Mouse (Mus musculus) CH12.LX (cell line): ENCODE data around the gene Selenok. TPM values are rescaled to one million over a fixed set of nuclear protein-coding genes. Genes with fewer than 3 reads are reported as not detected.

Experiments
- DNase-seq: peaks from one replicate; pipeline ENCODE4 v3.0.0-alpha.2; 2013; ENCODE audit errors: extremely low read depth
- H3K27ac ChIP-seq: 2 replicates; pipeline ENCODE4 v1.5.1; 2012; ENCODE audit warnings: low read depth, mild to moderate bottlenecking, control low read depth, moderate library complexity; ENCODE audit not compliant: insufficient read depth
- H3K27me3 ChIP-seq: replicated peaks from 2 replicates; pipeline ENCODE3; 2012; ENCODE audit warnings: inconsistent platforms
- H3K36me3 ChIP-seq, 2 experiments: replicated peaks in 1 of 2; 2 replicates each; pipeline versions ENCODE3 to v1.6.1; 2012; ENCODE audit warnings: inconsistent platforms in 1 of 2, low read length in 1 of 2, mild to moderate bottlenecking in 1 of 2, mixed read lengths in 1 of 2, moderate library complexity in 1 of 2; ENCODE audit not compliant: control insufficient read depth in 1 of 2, insufficient read depth in 1 of 2
- H3K4me1 ChIP-seq, 2 experiments: 2 replicates each; pipeline ENCODE4 v1.6.1; 2012; ENCODE audit warnings: inconsistent platforms in 1 of 2, moderate library complexity in 1 of 2; ENCODE audit not compliant: insufficient read depth in 2 of 2, control insufficient read depth in 1 of 2
- H3K4me2 ChIP-seq: 2 replicates; pipeline ENCODE4 v1.6.1; 2012; ENCODE audit warnings: low read depth, mild to moderate bottlenecking, control low read depth; ENCODE audit not compliant: poor library complexity, insufficient read depth, severe bottlenecking
- H3K4me3 ChIP-seq, 3 experiments: fragments of 150-350 bp in 1 of 3; sonication (generic) in 1 of 3; replicated peaks in 1 of 3; 2 replicates each; pipeline versions ENCODE3 to v1.5.1; 2011 to 2012; ENCODE audit warnings: low read depth in 2 of 3, low read length in 2 of 3, mild to moderate bottlenecking in 2 of 3, moderate library complexity in 2 of 3, control low read depth in 1 of 3, improper control_type of control experiment in 1 of 3, inconsistent platforms in 1 of 3, mixed read lengths in 1 of 3; ENCODE audit not compliant: poor library complexity in 1 of 3
- H3K79me2 ChIP-seq: replicated peaks from 2 replicates; pipeline ENCODE4 v1.6.1; 2012; ENCODE audit warnings: mild to moderate bottlenecking, moderate library complexity; ENCODE audit not compliant: control insufficient read depth, poor library complexity, insufficient read depth, severe bottlenecking; ENCODE audit errors: extremely low read depth
- H3K9ac ChIP-seq: 2 replicates; pipeline ENCODE4 v1.6.1; 2012; ENCODE audit warnings: low read depth, mild to moderate bottlenecking, control low read depth, moderate library complexity; ENCODE audit not compliant: insufficient read depth
- H3K9me3 ChIP-seq: replicated peaks from 2 replicates; pipeline ENCODE3; 2012; ENCODE audit warnings: low read length, inconsistent platforms, mixed read lengths
- BHLHE40 ChIP-seq: IDR thresholded peaks from 2 replicates; pipeline ENCODE4 v1.6.1; 2011; ENCODE audit warnings: mild to moderate bottlenecking, low read depth, low read length, improper control_type of control experiment
- CHD1 ChIP-seq: IDR thresholded peaks from 2 replicates; pipeline ENCODE4 v1.6.1; 2012; ENCODE audit warnings: low read depth, low read length, improper control_type of control experiment, inconsistent platforms
- CTCF ChIP-seq, 2 experiments: IDR thresholded peaks in 1 of 2; conservative IDR thresholded peaks in 1 of 2; 2 replicates each; pipeline ENCODE4 v1.5.1; 2011 to 2012; ENCODE audit warnings: low read depth in 2 of 2, low read length in 2 of 2, improper control_type of control experiment in 1 of 2, inconsistent platforms in 1 of 2, mild to moderate bottlenecking in 1 of 2, moderate library complexity in 1 of 2
- EP300 ChIP-seq: IDR thresholded peaks from 2 replicates; pipeline ENCODE4 v1.6.1; 2011; ENCODE audit warnings: low read length, improper control_type of control experiment
- HCFC1 ChIP-seq: IDR thresholded peaks from 2 replicates; pipeline ENCODE4 v1.6.1; 2012; ENCODE audit warnings: low read depth, mild to moderate bottlenecking, inconsistent platforms, low read length, improper control_type of control experiment
- IRF4 ChIP-seq: IDR thresholded peaks from 2 replicates; pipeline ENCODE4 v1.6.1; 2014; ENCODE audit warnings: low read depth, mild to moderate bottlenecking, inconsistent platforms, low read length, improper control_type of control experiment
- KAT2A ChIP-seq: IDR thresholded peaks from 2 replicates; pipeline ENCODE4 v1.6.1; 2012; ENCODE audit warnings: low read length, improper control_type of control experiment, inconsistent platforms; ENCODE audit not compliant: insufficient replicate concordance
- NELFE ChIP-seq: IDR thresholded peaks from 2 replicates; pipeline ENCODE4 v1.6.1; 2011; ENCODE audit warnings: low read depth, low read length, improper control_type of control experiment
- POLR2A ChIP-seq: IDR thresholded peaks from 2 replicates; pipeline ENCODE4 v1.6.1; 2011; ENCODE audit warnings: low read depth, mild to moderate bottlenecking, improper control_type of control experiment, low read length
- RAD21 ChIP-seq: IDR thresholded peaks from 2 replicates; pipeline ENCODE4 v1.6.1; 2011; ENCODE audit warnings: low read depth, mild to moderate bottlenecking, low read length, improper control_type of control experiment, moderate library complexity
- RCOR1 ChIP-seq: conservative IDR thresholded peaks from 2 replicates; pipeline ENCODE4 v1.6.1; 2012; ENCODE audit warnings: low read depth, mild to moderate bottlenecking, inconsistent platforms, low read length, improper control_type of control experiment
- SMC3 ChIP-seq: IDR thresholded peaks from 2 replicates; pipeline ENCODE4 v1.6.1; 2011; ENCODE audit warnings: low read depth, low read length, improper control_type of control experiment
- TCF12 ChIP-seq: IDR thresholded peaks from 2 replicates; pipeline ENCODE4 v1.6.1; 2014; ENCODE audit warnings: low read depth, mild to moderate bottlenecking, inconsistent platforms, low read length, improper control_type of control experiment
- UBTF ChIP-seq: IDR thresholded peaks from 2 replicates; pipeline ENCODE4 v1.6.1; 2012; ENCODE audit warnings: low read depth, mild to moderate bottlenecking, inconsistent platforms, low read length, improper control_type of control experiment, moderate library complexity
- ZC3H11A ChIP-seq: IDR thresholded peaks from 2 replicates; pipeline ENCODE4 v1.6.1; 2012; ENCODE audit warnings: low read depth, mild to moderate bottlenecking, inconsistent platforms, low read length, improper control_type of control experiment
- ZKSCAN1 ChIP-seq: IDR thresholded peaks from 2 replicates; pipeline ENCODE4 v1.6.1; 2012; ENCODE audit warnings: low read depth, inconsistent platforms, low read length, improper control_type of control experiment, borderline replicate concordance
- ZMIZ1 ChIP-seq: IDR thresholded peaks from 2 replicates; pipeline ENCODE4 v1.6.1; 2012; ENCODE audit warnings: low read depth, mild to moderate bottlenecking, inconsistent platforms, low read length, improper control_type of control experiment
- dilution Hi-C: fragments of 300-500 bp; cut with MboI; formaldehyde crosslinking; loops from 2 replicates; pipeline ENCODE4 v1.14.3; 2020; ENCODE audit warnings: low sequenced_read_pairs; ENCODE audit not compliant: extremely low pct_unique_long_range_greater_than_20kb, extremely low pct_ligation_motif_present
- in situ Hi-C: fragments of 300-500 bp; cut with MboI; formaldehyde crosslinking; loops from 3 replicates; pipeline ENCODE4 v1.14.3; 2019; ENCODE audit warnings: low sequenced_read_pairs, low pct_ligation_motif_present, low pct_unique_long_range_greater_than_20kb, mixed read lengths
- polyA plus RNA-seq: library from polyadenylated mRNA; unstranded; fragments of >175 nt; gene quantifications from 2 replicates; pipeline ENCODE4 v1.2.1, GENCODE M21; 2012; ENCODE audit warnings: low read depth; ENCODE audit not compliant: insufficient read length
- total RNA-seq, 2 experiments: library from RNA; depleted of rRNA; stranded (reverse); fragments of 300-350 nt in 1 of 2; fragments of >200 nt in 1 of 2; gene quantifications; 2 replicates each; pipeline ENCODE4 v1.2.3; 2012 to 2014

Gene Selenok
- total and polyA plus RNA-seq, 3 experiments = 48.5 to 83.7 (median 63.0) TPM

DNA sequence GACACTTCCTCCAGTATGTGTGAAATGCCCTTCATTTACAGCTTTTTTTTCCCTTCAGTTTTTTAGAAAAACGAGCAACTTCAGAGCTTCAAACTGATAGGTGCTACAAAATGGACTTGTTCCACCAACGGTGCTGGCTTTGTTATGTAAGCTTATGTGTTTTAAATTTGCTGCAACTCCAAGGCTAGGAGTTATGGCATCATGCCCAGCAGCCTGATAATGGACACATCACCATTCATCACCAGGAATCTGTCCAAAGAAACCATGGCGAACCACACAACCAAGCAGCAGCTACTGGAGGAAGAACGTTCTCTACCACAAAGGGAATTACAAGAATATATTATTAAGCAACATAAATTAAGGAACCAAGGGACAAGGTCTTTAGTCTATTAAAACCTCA lies 39.1 kb upstream of the Selenok start:
- DNase-seq = no peak

DNA sequence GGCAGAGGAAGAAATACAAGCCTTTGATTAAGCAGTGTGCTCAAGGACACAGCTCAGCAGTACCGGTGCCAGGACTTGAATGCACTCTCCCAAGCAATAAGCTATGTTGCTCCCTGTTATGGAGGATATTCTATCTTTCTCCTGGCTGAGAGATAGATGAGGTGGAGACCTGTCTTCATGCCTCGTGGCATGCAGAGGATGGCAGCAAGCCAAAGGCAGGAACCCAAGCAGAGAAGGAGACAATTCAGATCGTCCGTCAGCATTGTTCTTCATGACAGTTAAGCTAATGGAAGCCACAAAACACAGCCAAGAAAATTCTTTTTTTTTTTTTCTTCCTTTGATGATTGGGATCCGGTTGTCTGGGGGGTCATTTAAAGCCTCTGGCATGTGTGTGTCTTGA lies 32.6 kb upstream of the Selenok start:
- Histone ChIP-seq H3K4me3 (no peak overlapping the region), H3K27ac (no peak overlapping the region), H3K9me3 (peaks cover 7% of the 10 kb centered on the region), H3K4me1 (no peaks in the 10 kb centered on the region), H3K4me2 (no peak overlapping the region), H3K9ac (no peak overlapping the region), H3K27me3 (peaks cover 56% of the 10 kb centered on the region), H3K36me3 (no peaks in the 10 kb centered on the region), H3K79me2 (no peaks in the 10 kb centered on the region)
- dilution Hi-C loops = no loop called here
- no peak for DNase-seq
- no peak for TF ChIP-seq BHLHE40
- no peak for TF ChIP-seq NELFE
- TF ChIP-seq EP300 = no peak
- TF ChIP-seq SMC3 = no peak
- no peak for TF ChIP-seq RCOR1
- TF ChIP-seq ZMIZ1 = no peak
- TF ChIP-seq POLR2A = no peak
- TF ChIP-seq CHD1 = no peak
- no peak for TF ChIP-seq ZKSCAN1
- in situ Hi-C loops = loop anchor here (25.0 kb wide), 2 partner anchors 248 to 423 kb away; no protein-coding TSS in a partner anchor

More for the DNA sequence above, 39.1 kb upstream of the Selenok start:
- Histone ChIP-seq H3K27ac (no peak overlapping the region), H3K9ac (no peak overlapping the region)
- in situ Hi-C loops = loop anchor here (25.0 kb wide), 2 partner anchors 242 to 417 kb away; no protein-coding TSS in a partner anchor
- TF ChIP-seq UBTF (no peak), HCFC1 (no peak), ZC3H11A (no peak)
- TF ChIP-seq, all 38 proteins: peak for 0
- Histone ChIP-seq H3K36me3 (no peaks in the 10 kb centered on the region), H3K9me3 (peaks cover 7% of the 10 kb centered on the region), H3K27me3 (peaks cover 26% of the 10 kb centered on the region), H3K4me1 (no peaks in the 10 kb centered on the region), H3K79me2 (no peaks in the 10 kb centered on the region), H3K4me3 (no peak overlapping the region), H3K4me2 (no peak overlapping the region)
- dilution Hi-C loops = no loop called here

DNA sequence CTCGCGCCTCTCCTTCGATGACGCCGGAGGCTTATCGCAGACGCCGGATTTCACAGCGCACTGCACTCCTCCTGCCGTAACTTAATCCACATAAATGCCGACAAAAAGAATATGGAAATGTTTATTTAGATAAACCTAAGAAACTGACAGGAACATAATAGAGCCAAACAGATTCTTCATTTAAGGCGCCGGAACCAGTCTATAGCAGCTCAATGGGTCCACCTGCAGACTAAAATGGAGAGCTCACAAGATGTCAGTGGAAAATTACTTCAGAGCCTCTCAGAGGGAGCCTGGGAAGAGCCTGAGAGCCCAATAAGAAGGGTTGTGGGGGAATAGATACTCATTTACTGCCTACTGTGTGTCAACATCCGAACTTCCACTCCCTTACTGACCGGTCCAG lies 30.6 kb upstream of the Selenok start:
- H3K36me3 ChIP-seq = no peaks in the 10 kb centered on the region
- in situ Hi-C loops = loop anchor here (25.0 kb wide), 2 partner anchors 250 to 425 kb away; no protein-coding TSS in a partner anchor
- peaks cover 7% of the 10 kb centered on the region for H3K9me3 ChIP-seq
- no peak overlapping the region for H3K27ac ChIP-seq
- H3K4me1 ChIP-seq = no peaks in the 10 kb centered on the region
- DNase-seq = no peak
- peaks cover 66% of the 10 kb centered on the region for H3K27me3 ChIP-seq
- no peak overlapping the region for H3K9ac ChIP-seq
- TF ChIP-seq KAT2A (no peak), SMC3 (peak; percentile 7; the same call in 1 of the 2 replicates), CTCF (conservative IDR thresholded peaks at IDR 0.05 in 1 of 2, IDR thresholded peaks at IDR 0.05 in 1 of 2; ENCODE audit: low read depth in 2 of 2, low read length in 2 of 2) (peak in 1 of 2 experiments; percentile 35; a peak in 2 of 4 replicates), IRF4 (no peak), RAD21 (peak; percentile 40), TCF12 (no peak)
- no peaks in the 10 kb centered on the region for H3K79me2 ChIP-seq
- dilution Hi-C loops = no loop called here
- H3K4me2 ChIP-seq = no peak overlapping the region
- H3K4me3 ChIP-seq = no peak overlapping the region
